Mouse (Mus musculus): ENCODE results near the gene Olfr551. TPM values are rescaled to one million over a fixed set of nuclear protein-coding genes. Genes with fewer than 3 reads are reported as not detected.
"Not testable (repeated sequence)": the region's sequence is repeated elsewhere in the genome, so short reads cannot be mapped to it uniquely, and the experiment has no call there.

The Olfr551 gene
- total RNA-seq (2015) (not detected in 2 replicates), total RNA-seq (2017) (not detected in 2 replicates)

- no peak for ATAC-seq (ENCODE audit: poor library complexity, severe bottlenecking)
These were observed at the start of gene Olfr551 for GRCm38 (mm10) chr7:102591786-102592185. Olfr551 (minus strand) TSS chr7:102591886.

GRCm38 (mm10) chr7:102638132-102638531, 46.4 kb upstream of the Olfr551 start, which contains the start of gene Olfr554:
Olfr554 (plus strand) TSS chr7:102638432.
- ATAC-seq (ENCODE audit: poor library complexity, severe bottlenecking) = no peak

- ATAC-seq (ENCODE audit: poor library complexity, severe bottlenecking) = peak; percentile 59
These were observed 45.0 kb upstream of the Olfr551 start for GRCm38 (mm10) chr7:102636665-102637064.

GRCm38 (mm10) chr7:102620368-102620767, 28.7 kb upstream of the Olfr551 start:
- ATAC-seq (ENCODE audit: poor library complexity, severe bottlenecking) = not testable (repeated sequence)

- peak; percentile 64; the same call in 1 of the 2 replicates for ATAC-seq (ENCODE audit: poor library complexity, severe bottlenecking)
These were observed 27.9 kb upstream of the Olfr551 start for GRCm38 (mm10) chr7:102619608-102620007.

- ATAC-seq (ENCODE audit: poor library complexity, severe bottlenecking) = no peak
These were observed 26.4 kb upstream of the Olfr551 start, which contains the start of gene Olfr553 for GRCm38 (mm10) chr7:102618118-102618517. Olfr553 (minus strand) TSS chr7:102618218.

- ATAC-seq (ENCODE audit: poor library complexity, severe bottlenecking) = peak; percentile 43; the same call in 1 of the 2 replicates
These were observed 5.8 kb upstream of the Olfr551 start, which contains the start of gene Olfr552 for GRCm38 (mm10) chr7:102597378-102598031. Olfr552 (plus strand) TSS chr7:102597770.

- no peak for ATAC-seq (ENCODE audit: poor library complexity, severe bottlenecking)
These were observed 15.7 kb downstream of the Olfr551 start for GRCm38 (mm10) chr7:102575998-102576397.

- ATAC-seq (ENCODE audit: poor library complexity, severe bottlenecking) = no peak
These were observed 18.4 kb downstream of the Olfr551 start for GRCm38 (mm10) chr7:102573174-102573830.

- no peak for ATAC-seq (ENCODE audit: poor library complexity, severe bottlenecking)
These were observed 20.5 kb downstream of the Olfr551 start, which contains the start of gene Olfr550 for GRCm38 (mm10) chr7:102571142-102571541. Olfr550 (plus strand) TSS chr7:102571442.

- ATAC-seq (ENCODE audit: poor library complexity, severe bottlenecking) = no peak
These were observed 25.5 kb downstream of the Olfr551 start for GRCm38 (mm10) chr7:102566219-102566618.

- ATAC-seq (ENCODE audit: poor library complexity, severe bottlenecking) = peak; percentile 99
These were observed 26.4 kb downstream of the Olfr551 start, which contains the start of gene Trim21 for GRCm38 (mm10) chr7:102564999-102565997. Trim21 (minus strand) TSS chr7:102565486.

GRCm38 (mm10) chr7:102553279-102553678, 38.4 kb downstream of the Olfr551 start:
- peak; percentile 66; the same call in 1 of the 2 replicates for ATAC-seq (ENCODE audit: poor library complexity, severe bottlenecking)

- ATAC-seq (ENCODE audit: poor library complexity, severe bottlenecking) = no peak
These were observed 42.1 kb downstream of the Olfr551 start, which contains the start of gene Olfr549 for GRCm38 (mm10) chr7:102549570-102549969. Olfr549 (plus strand) TSS chr7:102549870.

GRCm38 (mm10) chr7:102541251-102541650, 50.4 kb downstream of the Olfr551 start:
- no peak for ATAC-seq (ENCODE audit: poor library complexity, severe bottlenecking)

- ATAC-seq (ENCODE audit: poor library complexity, severe bottlenecking) = peak; percentile 59
These were observed 51.1 kb downstream of the Olfr551 start, which contains the start of gene Olfr548-ps1 for GRCm38 (mm10) chr7:102540596-102540995. Olfr548-ps1 (plus strand) TSS chr7:102540896.

- ATAC-seq (ENCODE audit: poor library complexity, severe bottlenecking) = no peak
These were observed 57.2 kb downstream of the Olfr551 start, which contains the start of gene Olfr547 for GRCm38 (mm10) chr7:102534449-102534848. Olfr547 (plus strand) TSS chr7:102534749.
